Mouse (Mus musculus) adrenal gland, postnatal 14 days (tissue): ENCODE results near the gene Slc22a26. TPM values are rescaled to one million over a fixed set of nuclear protein-coding genes. Genes with fewer than 3 reads are reported as not detected.
"Not testable (repeated sequence)": the region's sequence is repeated elsewhere in the genome, so short reads cannot be mapped to it uniquely, and the experiment has no call there.

Experiments used
- DNase-seq: peaks from one replicate; pipeline ENCODE4 v3.0.0; 2021; ENCODE audit warnings: mixed read lengths
- long read RNA-seq, 2 experiments: library from polyadenylated mRNA; stranded (forward); transcript quantifications; one replicate each; pipeline ENCODE4 v2.0.0; 2021
- total RNA-seq: library from RNA; stranded (reverse); gene quantifications from 2 replicates; pipeline ENCODE4 v1.2.3, GENCODE M21; 2021

Gene Slc22a26
- total RNA-seq = 1.1 TPM in 1 of 2 replicates, not detected in the other
- long read RNA-seq, experiment 1 = 0 reads
- long read RNA-seq, experiment 2 = 0 reads

DNA sequence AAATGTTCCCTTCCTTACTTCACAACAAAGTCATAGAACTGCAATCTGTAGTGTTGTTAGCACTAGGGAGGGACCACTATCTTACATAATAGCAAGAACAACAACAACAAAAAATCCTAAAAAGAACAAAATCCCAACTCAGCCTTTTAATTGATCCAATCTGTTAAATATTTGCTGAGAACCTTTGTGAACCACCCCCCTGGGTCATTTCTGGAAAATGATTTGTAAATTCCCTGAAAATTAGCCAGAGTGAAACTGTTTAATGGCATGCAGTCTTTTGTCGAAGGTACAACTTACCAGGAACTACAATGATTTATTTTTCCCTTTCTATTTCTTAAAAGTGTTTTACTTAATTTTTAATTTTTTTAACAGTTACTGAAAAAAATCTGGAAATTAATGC lies at the start of gene Slc22a26:
Gene Slc22a26 (minus strand): TSS at position 97 of the 400 bp plus-strand sequence.
- DNase-seq = no peak

DNA sequence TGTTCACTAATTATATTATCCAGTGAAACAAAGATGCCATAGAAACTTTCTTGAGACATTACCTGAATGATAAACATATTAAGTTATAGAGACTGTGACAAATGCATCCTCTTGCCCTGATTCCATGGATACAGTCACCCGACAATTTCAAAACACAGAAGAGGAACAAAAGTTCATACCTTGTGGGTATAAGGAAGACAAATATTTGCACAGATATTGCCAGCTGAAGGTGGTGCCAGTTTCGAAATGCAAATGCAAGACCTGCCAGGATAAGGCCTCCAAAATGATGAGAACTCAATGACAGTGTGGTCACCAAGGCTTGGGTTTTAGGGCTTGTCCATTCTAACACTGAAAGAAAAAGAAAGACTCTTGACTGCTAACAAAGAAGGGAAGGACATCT lies 27.4 kb upstream of the Slc22a26 start:
- no peak for DNase-seq

DNA sequence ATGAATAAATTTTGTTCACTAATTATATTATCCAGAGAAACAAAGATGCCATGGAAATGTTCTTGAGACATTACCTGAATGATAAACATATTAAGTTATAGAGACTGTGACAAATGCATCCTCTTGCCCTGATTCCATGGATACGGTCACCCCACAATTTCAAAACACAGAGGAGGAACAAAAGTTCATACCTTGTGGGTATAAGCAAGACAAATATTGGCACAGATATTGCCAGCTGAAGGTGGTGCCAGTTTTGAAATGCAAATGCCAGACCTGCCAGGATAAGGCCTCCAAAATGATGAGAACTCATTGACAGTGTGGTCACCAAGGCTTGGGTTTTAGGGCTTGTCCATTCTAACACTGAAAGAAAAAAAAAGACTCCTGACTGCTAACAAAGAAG lies 11.9 kb downstream of the Slc22a26 start:
- DNase-seq = no peak

DNA sequence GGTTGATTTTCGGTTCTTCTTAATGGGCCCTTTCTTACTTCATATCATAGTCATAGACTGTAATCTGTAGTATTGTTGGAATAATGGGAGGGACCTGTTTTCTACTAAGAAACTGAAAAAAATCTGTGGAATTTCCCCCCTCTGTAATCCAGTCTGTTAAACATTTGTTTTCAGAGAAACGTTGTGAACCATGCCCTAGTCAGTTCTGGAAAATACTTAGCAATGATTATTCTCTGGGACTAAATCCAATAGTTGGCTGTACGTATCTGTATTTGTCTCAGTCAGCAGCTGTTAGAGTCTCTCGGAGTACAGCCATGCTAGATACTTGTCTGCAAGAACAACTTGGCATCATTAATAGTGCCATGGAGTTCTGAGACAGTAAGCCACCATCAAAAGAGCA lies 27.2 kb downstream of the Slc22a26 start:
- DNase-seq = no peak

DNA sequence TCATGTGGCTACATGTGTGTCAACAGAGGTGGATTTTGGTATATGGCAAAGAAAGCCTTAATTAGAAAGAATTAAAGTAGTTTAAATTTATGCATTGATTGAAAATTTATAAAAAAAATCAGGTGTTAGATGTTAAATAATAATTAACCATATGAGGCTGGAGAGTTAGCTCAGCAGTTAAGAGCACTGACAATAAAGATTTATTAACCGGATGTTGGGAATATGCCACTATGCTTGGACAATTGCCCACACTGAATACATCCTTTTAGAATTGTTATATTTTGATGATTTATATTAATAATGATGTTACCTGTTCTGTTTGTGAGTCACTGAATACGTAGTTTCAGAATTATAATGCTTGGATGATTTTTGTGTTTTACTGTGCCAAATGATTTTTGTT lies 36.3 kb downstream of the Slc22a26 start:
- DNase-seq = no peak

DNA sequence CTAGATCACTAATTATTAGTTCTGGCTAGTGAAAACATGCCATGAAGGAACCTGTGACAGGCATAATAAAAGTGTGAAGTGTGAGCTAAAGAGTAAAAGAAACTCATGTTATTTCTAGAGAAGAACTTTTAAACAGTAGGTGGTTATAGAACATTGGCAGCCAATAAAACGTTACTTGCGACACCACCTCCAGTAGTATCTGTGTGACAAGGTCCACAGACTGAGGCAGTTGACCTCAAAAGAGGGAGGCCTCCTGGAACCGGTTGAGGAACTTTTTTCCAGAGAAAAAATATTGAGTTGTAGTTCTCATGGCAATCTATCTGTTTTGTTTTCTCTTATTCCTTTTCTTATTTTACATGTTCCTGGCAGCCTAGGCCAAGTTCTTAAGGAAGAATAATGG lies 36.9 kb downstream of the Slc22a26 start:
- no peak for DNase-seq

DNA sequence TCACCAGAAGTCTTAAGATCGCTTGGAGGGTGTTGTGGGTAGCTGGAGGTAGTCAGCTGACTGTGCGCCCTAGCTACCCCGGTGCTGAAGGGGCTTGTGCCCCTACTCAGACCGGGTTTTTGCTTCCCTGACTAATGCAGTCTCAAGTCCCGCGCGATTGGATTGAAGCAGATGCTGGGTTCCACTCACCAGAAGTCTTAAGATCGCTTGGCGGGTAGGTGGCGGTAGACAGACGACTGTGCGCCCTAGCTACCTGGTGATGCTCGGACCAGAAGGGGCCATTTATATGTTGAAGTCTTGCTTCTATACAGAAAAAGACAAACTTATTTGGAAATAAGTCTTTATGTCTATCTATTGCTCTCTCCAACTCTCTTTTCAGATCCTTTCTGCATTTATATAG lies 49.1 kb downstream of the Slc22a26 start:
- DNase-seq = not testable (repeated sequence)

Other genes with a start within 250 kb of the Slc22a26 start
- 72.9 and 79.7 TPM in 2 replicates for gene Pla2g16, start 245.2 kb downstream of the Slc22a26 start, total RNA-seq
- gene Lgals12, start 195.5 kb downstream of the Slc22a26 start, total RNA-seq = 15.7 and 20.8 TPM in 2 replicates
- 0.67 TPM in 1 of 2 replicates, not detected in the other for gene Hrasls5, start 190.1 kb downstream of the Slc22a26 start, total RNA-seq
- gene Slc22a19, start 91.4 kb downstream of the Slc22a26 start, total RNA-seq = not detected in 2 replicates
- gene Slc22a27, start 163.4 kb upstream of the Slc22a26 start, total RNA-seq = 0.26 and 7.0 TPM in 2 replicates